Mouse (Mus musculus) olfactory bulb, adult 2 months (tissue): Measurements from ENCODE around the gene Slc1a1. TPM values are rescaled to one million over a fixed set of nuclear protein-coding genes. Genes with fewer than 3 reads are reported as not detected.

ENCODE experiments used
- H3K27ac ChIP-seq: fragments of 200-500 bp; 2 replicates; pipeline ENCODE4 v1.5.1; 2012; ENCODE audit warnings: low read depth, low read length; ENCODE audit not compliant: insufficient read depth
- H3K4me1 ChIP-seq: fragments of 200-500 bp; 2 replicates; pipeline ENCODE4 v1.6.1; 2012; ENCODE audit warnings: low read length; ENCODE audit not compliant: control insufficient read depth, insufficient read depth
- H3K4me3 ChIP-seq: fragments of 200-500 bp; 2 replicates; pipeline ENCODE4 v1.5.1; 2012; ENCODE audit warnings: mild to moderate bottlenecking, low read depth, low read length, moderate library complexity; ENCODE audit not compliant: insufficient read depth
- CTCF ChIP-seq: fragments of 200-500 bp; IDR thresholded peaks from 2 replicates; pipeline ENCODE4 v1.5.1; 2012; ENCODE audit warnings: low read depth, mild to moderate bottlenecking, low read length, moderate library complexity; ENCODE audit not compliant: insufficient read depth
- POLR2A ChIP-seq: fragments of 200-500 bp; IDR thresholded peaks from 2 replicates; pipeline ENCODE4 v1.6.1; 2012; ENCODE audit warnings: mild to moderate bottlenecking, low read depth, low read length, moderate library complexity; ENCODE audit not compliant: insufficient read depth
- WGBS: fragments of 180-500 bp; shearing (Covaris S2); methylation state at CpG from one replicate; pipeline ENCODE4 v1.1.7; 2018; 5-methylcytosine and 5-hydroxymethylcytosine counted together
- polyA plus RNA-seq: library from polyadenylated mRNA; stranded (reverse); fragments of >200 nt; gene quantifications from 2 replicates; pipeline ENCODE4 v1.2.4, GENCODE M21; 2012; ENCODE audit warnings: low replicate concordance; ENCODE audit not compliant: missing spikeins, insufficient read depth, insufficient read length

Slc1a1 gene
- polyA plus RNA-seq, 1 experiment, result not detected

DNA sequence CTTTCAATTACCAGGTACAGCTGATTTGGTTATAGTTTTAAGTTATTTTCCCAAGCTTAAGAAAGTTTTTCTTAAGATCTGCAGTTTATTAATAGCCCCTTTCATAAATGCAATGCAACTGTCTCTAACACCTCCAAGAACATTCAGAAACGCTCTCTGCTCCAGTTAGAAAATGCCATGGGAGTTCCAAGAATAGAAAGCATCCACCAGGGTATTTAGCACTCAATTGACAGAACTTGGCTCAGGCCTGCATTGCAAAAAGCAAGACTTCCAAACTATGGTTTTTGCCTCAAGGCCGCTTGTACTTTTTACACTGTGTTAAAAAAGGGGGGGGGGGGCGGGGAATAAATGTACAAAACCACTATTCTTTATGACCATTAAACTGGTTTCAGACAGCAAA, 128.3 kb downstream of the Slc1a1 start:
- Histone ChIP-seq H3K4me1 (peaks cover 10% of the 10 kb centered on the region), H3K4me3 (no peak overlapping the region), H3K27ac (0 out of 2 replicates have a peak overlapping the region, but pooled peaks have one; percentile 28)
- 13% methylated on average over 3 of the region's 3 CpGs for WGBS
- no peak for TF ChIP-seq CTCF
- TF ChIP-seq POLR2A, result no peak

GRCm38 (mm10) chr19:28963513-28963841, 128.6 kb downstream of the Slc1a1 start:
- Histone ChIP-seq H3K27ac (peak overlapping the region; percentile 28), H3K4me3 (peak overlapping the region; percentile 85), H3K4me1 (peaks cover 10% of the 10 kb centered on the region)
- under 1% methylated on average over 4 of the region's 4 CpGs for WGBS
- 0 out of 2 replicates have a peak, but pooled peaks have one; percentile 46 for TF ChIP-seq CTCF
- TF ChIP-seq POLR2A, result no peak

Other genes with a start within 250 kb of the Slc1a1 start
- not detected in 2 replicates for gene Glis3, start 155.0 kb upstream of the Slc1a1 start, polyA plus RNA-seq
- not detected in 2 replicates for gene Plpp6, start 128.9 kb downstream of the Slc1a1 start, polyA plus RNA-seq
- not detected in 2 replicates for gene 4430402I18Rik, start 132.8 kb downstream of the Slc1a1 start, polyA plus RNA-seq
- 483 TPM in 1 of 2 replicates, not detected in the other for gene Cdc37l1, start 155.3 kb downstream of the Slc1a1 start, polyA plus RNA-seq
- not detected in 2 replicates for gene Ak3, start 212.9 kb downstream of the Slc1a1 start, polyA plus RNA-seq